Mouse (Mus musculus) G1E (cell line): ENCODE data around the gene Atox1. TPM values are rescaled to one million over a fixed set of nuclear protein-coding genes. Genes with fewer than 3 reads are reported as not detected.

Source experiments
- ATAC-seq: 2 replicates; pipeline ENCODE4 v1.8.0; 2016; ENCODE audit warnings: mild to moderate bottlenecking; ENCODE audit not compliant: insufficient number of reproducible peaks, poor library complexity, low FRiP score, severe bottlenecking; ENCODE audit errors: extremely low read depth
- DNase-seq: peaks from one replicate; pipeline ENCODE4 v3.0.0; 2012; ENCODE audit warnings: low spot score
- H3K27me3 ChIP-seq: 2 replicates; pipeline ENCODE4 v1.6.1; 2012; ENCODE audit warnings: mild to moderate bottlenecking, low read length, inconsistent platforms; ENCODE audit not compliant: insufficient read depth
- H3K36me3 ChIP-seq: replicated peaks from 2 replicates; pipeline ENCODE3; 2012; ENCODE audit warnings: mild to moderate bottlenecking, inconsistent platforms
- H3K4me1 ChIP-seq: 2 replicates; pipeline ENCODE4 v1.6.1; 2012; ENCODE audit warnings: low read depth, low read length, inconsistent platforms, mixed read lengths; ENCODE audit not compliant: insufficient read depth
- H3K4me3 ChIP-seq: 2 replicates; pipeline ENCODE4 v1.5.1; 2012; ENCODE audit warnings: low read depth, mild to moderate bottlenecking, inconsistent platforms, low read length, moderate library complexity, mixed read lengths
- H3K9me3 ChIP-seq: replicated peaks from 2 replicates; pipeline ENCODE4 v1.6.1; 2012; ENCODE audit warnings: inconsistent platforms
- CTCF ChIP-seq: IDR thresholded peaks from 2 replicates; pipeline ENCODE4 v1.5.1; 2012; ENCODE audit warnings: low read depth, low read length, inconsistent platforms, mixed read lengths
- GATA1 ChIP-seq: IDR thresholded peaks from 2 replicates; pipeline ENCODE4 v1.6.1; 2012; ENCODE audit warnings: borderline replicate concordance, low read length, inconsistent platforms, mixed read lengths
- GATA2 ChIP-seq: IDR thresholded peaks from 2 replicates; pipeline ENCODE4 v1.6.1; 2012; ENCODE audit warnings: low read depth, low read length, inconsistent platforms, borderline replicate concordance
- POLR2AphosphoS5 ChIP-seq: IDR thresholded peaks from 2 replicates; pipeline ENCODE4 v1.6.1; 2012; ENCODE audit warnings: low read depth, low read length, inconsistent platforms; ENCODE audit not compliant: insufficient replicate concordance
- TAL1 ChIP-seq: conservative IDR thresholded peaks from 2 replicates; pipeline ENCODE4 v1.6.1; 2012; ENCODE audit warnings: low read depth, low read length, inconsistent platforms, mixed read lengths
- polyA plus RNA-seq: library from polyadenylated mRNA; stranded (reverse); fragments of >175 nt; gene quantifications from 2 replicates; pipeline ENCODE4 v1.2.3, GENCODE M21; 2012
- total RNA-seq, 2 experiments: library from RNA; stranded (forward) in 1 of 2; stranded (reverse) in 1 of 2; fragments of 200-1000 nt in 1 of 2; fragments of >200 nt in 1 of 2; fragmentation: Nextera tagmentation in 1 of 2; gene quantifications; 2 replicates each; pipeline ENCODE4 v1.2.3; 2014 to 2017

Atox1 gene
- total and polyA plus RNA-seq, 3 experiments = 37.7 to 103 (median 92.8) TPM

- DNase-seq = no peak
- H3K9me3 ChIP-seq = no peaks in the 10 kb centered on the region
- TF ChIP-seq GATA1 = no peak
- H3K4me3 ChIP-seq = no peak overlapping the region
- no peaks in the 10 kb centered on the region for H3K27me3 ChIP-seq
- ATAC-seq = no peak
- peaks cover 94% of the 10 kb centered on the region for H3K36me3 ChIP-seq
- H3K4me1 ChIP-seq = peaks cover 57% of the 10 kb centered on the region
Observed at GRCm38 (mm10) chr11:55485443-55485842, 24.4 kb upstream of the Atox1 start.

- no peaks in the 10 kb centered on the region for H3K9me3 ChIP-seq
- H3K36me3 ChIP-seq = peaks cover 51% of the 10 kb centered on the region
- no peak for DNase-seq
- no peak for ATAC-seq
- TF ChIP-seq GATA1 = no peak
- no peak for TF ChIP-seq GATA2
- TF ChIP-seq CTCF = no peak
- no peak for TF ChIP-seq TAL1
- no peak for TF ChIP-seq POLR2AphosphoS5
- H3K4me3 ChIP-seq = peak overlapping the region; percentile 61; the same call in 1 of the 2 replicates
- no peaks in the 10 kb centered on the region for H3K27me3 ChIP-seq
- H3K4me1 ChIP-seq = peaks cover 55% of the 10 kb centered on the region
Observed at GRCm38 (mm10) chr11:55473219-55473618, 12.2 kb upstream of the Atox1 start.

GRCm38 (mm10) chr11:55471467-55471866, 10.4 kb upstream of the Atox1 start:
- DNase-seq = no peak
- Histone ChIP-seq H3K36me3 (peaks cover 40% of the 10 kb centered on the region), H3K27me3 (no peaks in the 10 kb centered on the region), H3K9me3 (no peaks in the 10 kb centered on the region), H3K4me3 (peak overlapping the region; percentile 94), H3K4me1 (peaks cover 50% of the 10 kb centered on the region)
- no peak for ATAC-seq
- TF ChIP-seq GATA2 (no peak), TAL1 (no peak), GATA1 (no peak), POLR2AphosphoS5 (no peak), CTCF (no peak)

- Histone ChIP-seq H3K36me3 (peaks cover 35% of the 10 kb centered on the region), H3K27me3 (no peaks in the 10 kb centered on the region), H3K4me3 (peak overlapping the region; percentile 94), H3K4me1 (peaks cover 43% of the 10 kb centered on the region), H3K9me3 (no peaks in the 10 kb centered on the region)
- ATAC-seq (no peak), DNase-seq (no peak)
- no peak for TF ChIP-seq GATA1
- no peak for TF ChIP-seq GATA2
- TF ChIP-seq CTCF = no peak
- no peak for TF ChIP-seq TAL1
- TF ChIP-seq POLR2AphosphoS5 = no peak; the same call in 1 of the 2 replicates
Observed at GRCm38 (mm10) chr11:55470761-55471160, 9.7 kb upstream of the Atox1 start.

GRCm38 (mm10) chr11:55469923-55470691, 9.1 kb upstream of the Atox1 start:
- peaks cover 41% of the 10 kb centered on the region for H3K4me1 ChIP-seq
- ATAC-seq = no peak
- DNase-seq = no peak

GRCm38 (mm10) chr11:55469048-55469843, 8.2 kb upstream of the Atox1 start, which contains the start of gene G3bp1:
Gene G3bp1 (plus strand): TSS chr11:55469685.
- peak; percentile 98 for DNase-seq
- ATAC-seq = peak; percentile 93
- peaks cover 26% of the 10 kb centered on the region for H3K36me3 ChIP-seq
- H3K27me3 ChIP-seq = no peaks in the 10 kb centered on the region
- H3K4me1 ChIP-seq = peaks cover 35% of the 10 kb centered on the region
- TF ChIP-seq GATA1 (no peak), GATA2 (no peak), POLR2AphosphoS5 (peak; percentile 84; the same call in 1 of the 2 replicates), TAL1 (no peak), CTCF (no peak)
- peak within 1 kb of the TSS; percentile 94 for H3K4me3 ChIP-seq
- no peaks in the 10 kb centered on the region for H3K9me3 ChIP-seq

More at GRCm38 (mm10) chr11:55469923-55470691, 9.1 kb upstream of the Atox1 start:
- TF ChIP-seq TAL1 (no peak), POLR2AphosphoS5 (peak; percentile 13; the same call in 1 of the 2 replicates)
- Histone ChIP-seq H3K36me3 (peaks cover 32% of the 10 kb centered on the region), H3K4me3 (peak overlapping the region; percentile 94), H3K27me3 (no peaks in the 10 kb centered on the region), H3K9me3 (no peaks in the 10 kb centered on the region)
